Mouse (Mus musculus): ENCODE data around the gene Tjp1.

Tjp1 gene

GRCm38 (mm10) chr7:65388243-65389013 lies 139.2 kb downstream of the Tjp1 start:
- DNase-seq (ENCODE audit: low spot score): peak; percentile 40

GRCm38 (mm10) chr7:65387560-65388175 lies 139.9 kb downstream of the Tjp1 start:
- no peak for DNase-seq (ENCODE audit: low spot score)

GRCm38 (mm10) chr7:65384775-65385174 lies 142.8 kb downstream of the Tjp1 start:
- DNase-seq (ENCODE audit: low spot score): no peak

GRCm38 (mm10) chr7:65382515-65383283 lies 144.9 kb downstream of the Tjp1 start:
- DNase-seq (ENCODE audit: low spot score): no peak

- DNase-seq (ENCODE audit: low spot score): no peak
These were observed 145.7 kb downstream of the Tjp1 start for GRCm38 (mm10) chr7:65381896-65382295.

- DNase-seq (ENCODE audit: low spot score): no peak
These were observed 146.9 kb downstream of the Tjp1 start for GRCm38 (mm10) chr7:65380716-65381115.

- DNase-seq (ENCODE audit: low spot score): no peak
These were observed 148.6 kb downstream of the Tjp1 start for GRCm38 (mm10) chr7:65378818-65379565.

GRCm38 (mm10) chr7:65377521-65377920 lies 150.1 kb downstream of the Tjp1 start:
- no peak for DNase-seq (ENCODE audit: low spot score)

GRCm38 (mm10) chr7:65375621-65376020 lies 152.0 kb downstream of the Tjp1 start:
- DNase-seq (ENCODE audit: low spot score): no peak

- no peak for DNase-seq (ENCODE audit: low spot score)
These were observed 152.4 kb downstream of the Tjp1 start for GRCm38 (mm10) chr7:65375176-65375575.

- DNase-seq (ENCODE audit: low spot score): no peak
These were observed 154.2 kb downstream of the Tjp1 start for GRCm38 (mm10) chr7:65373336-65373735.

GRCm38 (mm10) chr7:65371765-65372164 lies 155.8 kb downstream of the Tjp1 start:
- no peak for DNase-seq (ENCODE audit: low spot score)

GRCm38 (mm10) chr7:65370787-65371616 lies 156.6 kb downstream of the Tjp1 start:
- DNase-seq (ENCODE audit: low spot score): peak; percentile 89

- DNase-seq (ENCODE audit: low spot score): peak; percentile 34
These were observed 157.2 kb downstream of the Tjp1 start for GRCm38 (mm10) chr7:65370381-65370786.

- DNase-seq (ENCODE audit: low spot score): no peak
These were observed 158.5 kb downstream of the Tjp1 start for GRCm38 (mm10) chr7:65369101-65369500.

GRCm38 (mm10) chr7:65367386-65368245 lies 160.0 kb downstream of the Tjp1 start:
- no peak for DNase-seq (ENCODE audit: low spot score)

- peak; percentile 38 for DNase-seq (ENCODE audit: low spot score)
These were observed 161.4 kb downstream of the Tjp1 start for GRCm38 (mm10) chr7:65366153-65366552.

GRCm38 (mm10) chr7:65365560-65365959 lies 162.0 kb downstream of the Tjp1 start:
- no peak for DNase-seq (ENCODE audit: low spot score)

GRCm38 (mm10) chr7:65360278-65360677 lies 167.3 kb downstream of the Tjp1 start:
- DNase-seq (ENCODE audit: low spot score): no peak

- no peak for DNase-seq (ENCODE audit: low spot score)
These were observed 167.8 kb downstream of the Tjp1 start for GRCm38 (mm10) chr7:65359774-65360173.

All from MN1 (cell line).